Mouse (Mus musculus): ENCODE measurements around the gene Galnt12. TPM values are rescaled to one million over a fixed set of nuclear protein-coding genes. Genes with fewer than 3 reads are reported as not detected.

Galnt12 gene
- polyA plus RNA-seq, 1 experiment from 2014 or later = 2.4 TPM

DNA sequence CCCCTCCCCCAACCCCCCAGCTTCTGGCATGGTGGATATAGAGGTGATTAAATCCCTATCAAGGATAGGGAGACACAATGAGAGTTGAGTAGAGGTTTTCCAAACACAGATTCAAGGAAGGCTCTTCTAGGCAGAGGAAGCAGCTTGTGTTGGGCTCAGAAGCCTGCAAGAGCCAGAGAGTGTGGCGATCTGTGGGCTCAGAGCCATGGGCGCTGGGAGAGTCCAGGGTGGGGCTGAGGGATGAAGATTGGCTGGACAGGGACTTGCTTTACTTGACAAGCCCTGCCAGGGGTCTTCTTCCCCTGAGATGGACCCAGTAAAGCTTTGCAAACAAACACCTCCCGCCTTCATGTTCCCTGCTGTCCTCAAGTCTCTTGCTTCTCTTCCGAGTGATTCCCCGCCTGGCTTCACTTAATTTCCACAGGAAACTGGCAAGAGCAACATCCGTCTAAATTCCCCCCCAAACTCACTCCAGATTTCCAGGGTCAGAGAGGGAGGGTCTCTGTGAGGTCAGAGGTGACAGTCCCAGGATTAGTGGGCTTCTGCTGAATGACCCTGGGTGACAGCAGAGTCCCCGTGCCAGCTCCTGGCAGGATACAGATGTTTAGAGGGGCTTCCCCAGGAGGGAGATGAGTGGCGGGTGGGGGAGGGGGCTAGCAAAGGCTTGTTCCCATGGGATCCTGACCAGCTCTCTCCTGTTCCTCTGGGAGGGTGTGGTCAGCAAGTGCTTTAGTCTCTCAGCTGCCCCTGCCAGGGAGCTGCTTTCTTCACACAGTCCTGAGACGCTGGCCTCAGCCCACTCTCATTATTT lies 47.5 kb downstream of the Galnt12 start:
- no peak overlapping the region for H3K9ac ChIP-seq
- H3K36me3 ChIP-seq = no peaks in the 10 kb centered on the region
- ATAC-seq (ENCODE audit: low FRiP score, low read depth) = no peak
- no peaks in the 10 kb centered on the region for H3K9me3 ChIP-seq
- no peaks in the 10 kb centered on the region for H3K27me3 ChIP-seq (replicated peaks)
- H3K4me3 ChIP-seq = no peak overlapping the region
- peaks cover 6% of the 10 kb centered on the region for H3K4me1 ChIP-seq
- H3K4me2 ChIP-seq (replicated peaks) = no peak overlapping the region
- whole genome bisulfite sequencing = 45% methylated on average over 9 of the region's 9 CpGs
- no peak overlapping the region for H3K27ac ChIP-seq

DNA sequence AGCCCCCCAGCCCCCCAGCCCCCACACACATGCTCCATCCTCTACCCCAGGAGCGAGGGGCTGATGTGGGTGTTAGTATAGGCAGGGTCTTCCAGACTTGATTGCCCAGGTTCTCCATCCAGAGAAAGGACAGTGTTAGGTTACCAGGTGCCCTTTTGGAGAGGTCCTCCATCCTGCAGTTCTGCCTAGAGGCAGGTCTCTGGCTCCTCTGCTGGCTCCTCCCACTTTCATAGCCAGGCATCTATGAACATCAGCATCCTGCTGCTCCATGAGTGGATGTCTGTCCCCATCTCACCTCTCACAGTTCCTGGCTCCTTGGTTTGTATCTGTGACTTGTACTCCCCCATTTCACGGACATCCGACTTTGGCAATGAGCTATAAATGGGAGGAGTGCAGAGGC lies 48.6 kb downstream of the Galnt12 start:
- H3K9me3 ChIP-seq = no peaks in the 10 kb centered on the region
- no peaks in the 10 kb centered on the region for H3K27me3 ChIP-seq (replicated peaks)
- H3K36me3 ChIP-seq = no peaks in the 10 kb centered on the region
- 81% methylated on average over 3 of the region's 3 CpGs for WGBS
- no peak overlapping the region for H3K4me3 ChIP-seq
- H3K9ac ChIP-seq = no peak overlapping the region
- H3K4me2 ChIP-seq (replicated peaks) = no peak overlapping the region
- peaks cover 6% of the 10 kb centered on the region for H3K4me1 ChIP-seq
- no peak overlapping the region for H3K27ac ChIP-seq
- ATAC-seq (ENCODE audit: low FRiP score, low read depth) = 0 out of 2 replicates have a peak, but pooled peaks have one; percentile 37

DNA sequence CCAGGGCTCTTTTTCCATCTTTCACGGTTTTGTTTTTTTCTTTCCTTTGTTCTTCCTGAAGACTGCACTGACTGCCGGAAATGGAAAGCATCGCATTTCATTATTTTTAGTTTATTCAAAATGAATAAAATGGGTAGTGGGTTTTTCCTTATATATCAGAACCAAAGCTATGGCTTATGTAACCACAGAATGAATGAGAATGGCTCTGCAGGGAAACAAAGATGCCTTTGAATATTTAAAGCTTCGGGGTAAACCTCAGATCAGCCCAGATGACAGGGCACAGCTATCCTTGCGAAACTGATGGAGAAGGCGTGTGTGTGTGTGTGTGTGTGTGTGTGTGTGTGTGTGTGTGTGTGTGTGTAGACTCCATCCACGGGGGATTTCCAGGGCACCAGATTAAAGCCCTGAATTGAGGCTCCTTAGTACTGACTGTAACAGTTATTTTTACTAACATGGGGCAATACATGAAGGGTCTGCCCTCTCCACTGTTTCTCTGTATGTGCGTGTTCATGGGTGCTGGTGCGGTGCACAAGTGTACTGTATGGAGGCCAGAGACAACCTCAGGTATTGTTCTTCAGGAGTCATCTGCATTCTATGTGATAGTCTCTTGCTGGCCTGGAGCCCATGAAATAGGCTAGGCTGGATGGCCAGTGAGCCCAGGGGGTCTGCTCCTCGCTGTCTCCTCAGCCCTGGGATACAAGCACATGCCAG lies 49.9 kb downstream of the Galnt12 start:
- ATAC-seq (ENCODE audit: low FRiP score, low read depth) = no peak
- Histone ChIP-seq H3K36me3 (no peaks in the 10 kb centered on the region), H3K4me2 (replicated peaks) (no peak overlapping the region), H3K9ac (no peak overlapping the region), H3K27me3 (replicated peaks) (no peaks in the 10 kb centered on the region), H3K4me3 (no peak overlapping the region), H3K4me1 (peaks cover 6% of the 10 kb centered on the region), H3K27ac (no peak overlapping the region), H3K9me3 (no peaks in the 10 kb centered on the region)
- WGBS = 65% methylated on average over 10 of the region's 10 CpGs

DNA sequence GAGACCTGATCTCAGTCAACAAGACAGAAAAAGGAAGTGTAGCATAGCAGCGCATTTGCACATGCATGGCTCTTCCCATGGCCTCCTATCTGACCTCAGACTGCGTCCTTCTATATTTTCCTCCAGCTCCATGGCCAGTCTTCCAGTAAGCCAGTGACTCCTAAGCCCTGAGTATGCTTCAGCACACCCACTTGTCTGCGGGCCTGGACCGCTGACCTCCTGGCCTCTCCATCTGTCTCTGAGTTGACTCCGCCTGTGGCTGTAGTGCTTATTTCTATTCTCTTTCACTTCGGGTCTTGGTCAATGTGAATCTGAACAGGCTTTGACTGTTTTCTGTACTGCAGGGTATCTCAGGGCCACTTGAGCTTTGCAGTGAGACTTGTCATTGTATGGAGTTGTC lies 52.1 kb downstream of the Galnt12 start:
- Histone ChIP-seq H3K36me3 (no peaks in the 10 kb centered on the region), H3K4me1 (peaks cover 6% of the 10 kb centered on the region), H3K9ac (no peak overlapping the region), H3K4me2 (replicated peaks) (no peak overlapping the region), H3K27me3 (replicated peaks) (no peaks in the 10 kb centered on the region), H3K9me3 (no peaks in the 10 kb centered on the region), H3K27ac (no peak overlapping the region), H3K4me3 (no peak overlapping the region)
- WGBS = 76% methylated on average over 6 of the region's 6 CpGs
- ATAC-seq (ENCODE audit: low FRiP score, low read depth) = no peak

DNA sequence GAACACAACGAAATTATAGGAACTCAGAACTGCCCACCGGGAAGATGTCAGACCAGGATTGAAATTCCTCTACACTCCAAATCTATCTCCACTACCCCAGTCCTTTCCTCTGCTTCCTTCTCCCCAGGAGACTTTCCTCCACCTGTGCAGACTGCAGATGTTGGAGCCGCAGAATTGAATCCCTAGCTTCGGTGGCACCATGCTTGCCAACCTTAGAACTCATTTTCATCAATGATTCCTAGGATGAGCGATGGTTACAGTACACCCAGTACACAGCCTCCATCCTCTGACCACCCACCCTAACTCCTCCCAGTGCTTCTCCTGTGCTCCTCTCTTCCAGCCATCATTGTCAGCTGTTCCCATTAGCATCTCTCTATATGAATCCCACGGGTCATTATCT lies 53.6 kb downstream of the Galnt12 start:
- H3K4me3 ChIP-seq = no peak overlapping the region
- H3K9ac ChIP-seq = no peak overlapping the region
- no peak for ATAC-seq (ENCODE audit: low FRiP score, low read depth)
- no peak overlapping the region for H3K4me2 ChIP-seq (replicated peaks)
- H3K36me3 ChIP-seq = no peaks in the 10 kb centered on the region
- H3K9me3 ChIP-seq = no peaks in the 10 kb centered on the region
- H3K4me1 ChIP-seq = peaks cover 4% of the 10 kb centered on the region; the same call in 1 of the 2 replicates
- no peaks in the 10 kb centered on the region for H3K27me3 ChIP-seq (replicated peaks)
- 83% methylated on average over 6 of the region's 6 CpGs for WGBS
- no peak overlapping the region for H3K27ac ChIP-seq

DNA sequence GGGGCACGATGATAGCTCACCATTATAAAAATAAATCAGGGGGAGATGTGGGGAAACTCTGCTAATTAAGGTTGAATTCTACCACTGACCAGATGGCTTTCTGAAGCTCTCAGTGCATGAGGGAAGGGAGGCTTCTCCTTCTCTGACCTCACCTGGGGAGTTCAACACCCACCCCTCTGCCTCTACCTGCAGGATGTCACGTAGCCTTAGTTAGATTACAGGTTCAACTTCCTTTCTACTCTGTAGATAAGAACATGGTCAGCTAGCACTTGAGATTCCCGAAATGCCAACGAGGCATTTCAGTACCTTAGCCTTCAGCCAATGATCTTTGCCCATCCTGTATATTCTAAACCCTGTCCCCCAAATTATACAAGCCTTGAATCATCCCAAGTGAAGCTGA lies 54.9 kb downstream of the Galnt12 start:
- peaks cover 4% of the 10 kb centered on the region; the same call in 1 of the 2 replicates for H3K4me1 ChIP-seq
- no peak overlapping the region for H3K9ac ChIP-seq
- no peak overlapping the region for H3K4me2 ChIP-seq (replicated peaks)
- no peak overlapping the region for H3K4me3 ChIP-seq
- 85% methylated on average over 4 of the region's 4 CpGs for WGBS
- H3K36me3 ChIP-seq = no peaks in the 10 kb centered on the region
- ATAC-seq (ENCODE audit: low FRiP score, low read depth) = no peak
- no peak overlapping the region for H3K27ac ChIP-seq
- no peaks in the 10 kb centered on the region for H3K27me3 ChIP-seq (replicated peaks)
- no peaks in the 10 kb centered on the region for H3K9me3 ChIP-seq

DNA sequence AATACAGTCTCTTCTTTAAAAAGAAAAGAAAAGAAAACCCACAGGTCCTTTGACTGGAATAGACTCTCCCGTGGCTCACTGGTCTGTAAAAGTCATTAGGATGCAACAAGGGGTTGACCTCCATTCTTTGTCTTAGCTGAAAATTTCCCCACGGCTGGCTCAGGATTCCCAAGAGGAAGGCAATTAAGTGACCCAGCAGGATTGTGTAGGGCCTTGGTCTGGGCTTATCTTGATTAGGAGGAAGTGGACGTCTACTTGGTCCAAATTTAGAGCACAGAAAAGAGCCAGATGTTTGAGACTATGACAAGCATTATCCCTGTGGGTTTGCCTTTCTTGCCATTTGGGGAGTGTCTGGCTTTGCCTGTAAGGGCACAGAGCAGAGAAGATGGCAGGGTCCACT lies 58.3 kb downstream of the Galnt12 start:
- H3K4me3 ChIP-seq = no peak overlapping the region
- H3K9me3 ChIP-seq = no peaks in the 10 kb centered on the region
- no peak overlapping the region for H3K4me2 ChIP-seq (replicated peaks)
- H3K27me3 ChIP-seq (replicated peaks) = no peaks in the 10 kb centered on the region
- 25% methylated on average over 3 of the region's 3 CpGs for WGBS
- H3K9ac ChIP-seq = no peak overlapping the region
- no peak overlapping the region for H3K27ac ChIP-seq
- no peak for ATAC-seq (ENCODE audit: low FRiP score, low read depth)
- no peaks in the 10 kb centered on the region for H3K4me1 ChIP-seq
- H3K36me3 ChIP-seq = no peaks in the 10 kb centered on the region

DNA sequence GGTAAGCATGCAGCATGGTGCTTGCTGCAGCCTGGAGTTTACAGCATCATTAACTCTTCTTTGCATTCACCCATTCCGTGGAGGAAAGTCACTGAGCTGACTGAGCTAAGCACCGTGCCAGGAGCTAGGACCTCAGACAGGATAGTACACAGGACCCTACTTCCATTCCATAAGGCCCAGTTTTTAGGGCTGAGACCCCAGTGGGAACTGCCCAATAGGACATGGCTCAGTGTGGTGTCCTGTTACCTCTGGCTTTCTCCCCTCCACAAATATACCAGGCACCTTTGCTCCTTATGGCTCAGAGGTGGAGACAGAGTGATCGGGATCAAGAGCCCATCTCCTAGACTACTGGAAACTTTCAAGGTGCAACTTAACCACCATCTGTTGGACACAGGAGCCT lies 59.1 kb downstream of the Galnt12 start:
- Histone ChIP-seq H3K4me1 (no peaks in the 10 kb centered on the region), H3K36me3 (no peaks in the 10 kb centered on the region), H3K4me2 (replicated peaks) (no peak overlapping the region), H3K4me3 (no peak overlapping the region), H3K27ac (no peak overlapping the region), H3K27me3 (replicated peaks) (no peaks in the 10 kb centered on the region), H3K9ac (no peak overlapping the region), H3K9me3 (no peaks in the 10 kb centered on the region)
- WGBS = 86% methylated on average over 3 of the region's 3 CpGs
- no peak for ATAC-seq (ENCODE audit: low FRiP score, low read depth)

DNA sequence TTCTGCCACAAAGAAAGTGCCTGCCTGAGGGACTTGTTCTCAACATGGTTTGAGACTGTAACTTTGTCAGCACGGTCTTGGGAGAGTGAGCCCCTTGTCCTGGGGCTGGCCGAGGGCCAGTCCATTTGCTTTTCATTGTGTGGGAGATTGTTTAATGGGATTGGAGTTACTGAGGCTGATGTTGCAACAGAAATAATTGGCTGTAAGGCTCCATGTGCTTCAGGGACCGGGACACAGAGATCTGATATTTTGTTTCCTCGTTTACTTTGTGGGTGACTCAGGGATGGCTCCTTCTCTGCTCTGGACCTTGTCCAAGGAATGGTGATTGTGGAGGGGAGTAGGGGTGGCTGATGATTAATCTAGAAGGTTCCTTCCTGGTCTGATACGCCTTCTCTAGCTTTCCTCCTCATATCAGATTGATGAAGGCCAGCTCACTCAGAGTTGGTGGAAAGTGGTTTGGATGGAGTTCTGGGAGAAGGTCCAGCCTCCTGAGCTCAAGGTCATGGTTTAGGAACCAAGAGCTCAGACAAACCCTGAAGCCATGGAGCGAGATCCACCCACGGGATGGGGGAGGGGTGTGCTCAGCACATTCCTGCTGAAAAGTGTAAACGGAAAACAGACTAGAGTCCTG lies 60.0 kb downstream of the Galnt12 start:
- no peak overlapping the region for H3K27ac ChIP-seq
- H3K36me3 ChIP-seq = no peaks in the 10 kb centered on the region
- no peak overlapping the region for H3K9ac ChIP-seq
- no peaks in the 10 kb centered on the region for H3K9me3 ChIP-seq
- no peak overlapping the region for H3K4me2 ChIP-seq (replicated peaks)
- no peaks in the 10 kb centered on the region for H3K27me3 ChIP-seq (replicated peaks)
- no peaks in the 10 kb centered on the region for H3K4me1 ChIP-seq
- no peak overlapping the region for H3K4me3 ChIP-seq
- ATAC-seq (ENCODE audit: low FRiP score, low read depth) = no peak
- WGBS = 82% methylated on average over 8 of the region's 8 CpGs

DNA sequence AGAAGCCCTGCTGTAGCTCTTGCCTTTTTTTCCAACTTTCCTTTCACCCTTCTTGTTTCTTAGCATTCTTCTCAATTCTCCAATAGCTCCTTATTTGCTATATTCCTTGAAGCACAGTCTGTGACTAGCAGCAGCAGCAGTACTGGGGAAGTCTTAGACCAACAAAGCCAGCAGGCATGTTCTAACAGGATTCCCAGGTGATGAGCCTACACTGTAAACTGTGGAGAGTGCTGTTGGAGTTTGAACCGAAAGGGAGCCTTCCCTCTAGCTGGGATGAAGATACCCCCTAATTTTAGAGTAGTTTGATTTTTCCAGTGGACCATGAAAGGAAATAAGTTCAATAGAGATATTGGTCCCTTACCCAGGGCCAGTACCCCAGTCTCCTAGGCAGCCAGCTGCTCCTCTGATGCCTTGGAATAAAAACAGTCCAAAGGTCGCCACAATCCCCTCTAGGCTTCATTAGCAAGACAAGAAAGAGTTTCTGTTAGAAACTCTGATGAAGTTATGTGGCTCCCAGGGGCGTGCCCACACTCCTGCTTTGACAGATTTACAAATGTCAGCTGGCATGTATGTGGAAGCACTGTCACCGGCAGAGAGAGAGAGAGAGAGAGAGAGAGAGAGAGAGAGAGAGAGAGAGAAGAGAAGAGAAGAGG lies 69.5 kb downstream of the Galnt12 start:
- Histone ChIP-seq H3K4me1 (peaks cover 18% of the 10 kb centered on the region), H3K9ac (no peak overlapping the region), H3K27me3 (replicated peaks) (no peaks in the 10 kb centered on the region), H3K4me2 (replicated peaks) (no peak overlapping the region), H3K36me3 (no peaks in the 10 kb centered on the region), H3K9me3 (no peaks in the 10 kb centered on the region), H3K4me3 (no peak overlapping the region), H3K27ac (no peak overlapping the region)
- 5% methylated on average over 4 of the region's 4 CpGs for WGBS
- peak; percentile 82 for ATAC-seq (ENCODE audit: low FRiP score, low read depth)

DNA sequence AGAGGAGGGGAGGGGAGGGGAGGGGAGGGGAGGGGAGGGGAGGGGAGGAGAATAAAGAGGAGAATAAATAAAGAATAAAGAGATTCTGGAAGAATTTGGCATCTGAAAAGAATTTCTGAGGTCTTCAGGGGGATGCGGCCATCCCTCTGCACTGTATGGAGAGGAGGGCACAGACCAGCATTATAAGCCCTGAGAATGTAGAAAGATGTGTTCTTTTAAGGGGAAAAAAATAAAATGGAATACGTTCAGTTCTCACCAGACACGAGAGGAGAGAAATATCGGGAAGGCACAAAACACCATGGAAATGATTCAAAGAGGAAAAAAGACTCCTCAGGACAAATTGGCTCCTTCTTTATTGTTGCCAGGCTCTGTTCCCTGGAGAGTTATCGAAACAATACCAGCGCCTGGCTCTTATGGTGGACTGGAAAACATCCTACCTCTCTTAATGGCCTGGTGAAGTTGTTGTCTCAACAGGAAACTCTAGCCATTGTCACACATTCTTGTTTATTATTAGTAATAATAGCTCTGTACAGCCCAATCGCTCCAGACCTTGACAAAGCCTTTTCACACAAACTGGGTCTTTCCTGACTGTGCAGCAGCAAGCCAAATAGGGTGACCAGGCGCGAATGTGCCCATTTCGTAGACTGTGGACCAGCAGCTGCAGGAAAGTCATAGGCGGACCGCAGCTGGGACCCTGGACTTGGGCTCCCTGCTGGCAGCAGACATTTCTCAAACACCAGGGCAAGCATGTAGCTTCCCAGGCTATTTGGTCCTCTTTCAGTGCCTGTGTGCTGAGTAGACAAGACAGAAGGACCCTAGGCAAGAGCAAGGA lies 70.3 kb downstream of the Galnt12 start:
- H3K9me3 ChIP-seq = no peaks in the 10 kb centered on the region
- peaks cover 18% of the 10 kb centered on the region for H3K4me1 ChIP-seq
- no peak overlapping the region for H3K4me3 ChIP-seq
- peak; percentile 56; the same call in 1 of the 2 replicates for ATAC-seq (ENCODE audit: low FRiP score, low read depth)
- no peaks in the 10 kb centered on the region for H3K27me3 ChIP-seq (replicated peaks)
- H3K27ac ChIP-seq = no peak overlapping the region
- H3K36me3 ChIP-seq = no peaks in the 10 kb centered on the region
- no peak overlapping the region for H3K9ac ChIP-seq
- 49% methylated on average over 12 of the region's 12 CpGs for WGBS
- no peak overlapping the region for H3K4me2 ChIP-seq (replicated peaks)
